Mouse (Mus musculus) spleen, adult 2 months (tissue): ENCODE measurements around the gene Naaladl2.

Experiments
- CTCF ChIP-seq: fragments of 200-500 bp; IDR thresholded peaks from 2 replicates; pipeline ENCODE4 v1.5.1; 2011; ENCODE audit warnings: mild to moderate bottlenecking, inconsistent platforms; ENCODE audit not compliant: insufficient read depth, insufficient read length, insufficient replicate concordance; ENCODE audit errors: extremely low read depth
- POLR2A ChIP-seq: fragments of 200-500 bp; IDR thresholded peaks from 2 replicates; pipeline ENCODE4 v1.6.1; 2011; ENCODE audit warnings: low read depth, low read length, inconsistent platforms

GRCm38 (mm10) chr3:24921401-24921800, 222.7 kb downstream of the Naaladl2 start:
- no peak for TF ChIP-seq CTCF
- TF ChIP-seq POLR2A = no peak
